Mouse (Mus musculus) heart, postnatal 0 days (tissue): ENCODE measurements at regions not wholly inside any gene's neighbourhood (a gene's known extent, or its start where the extent isn't known, plus 50 kb on each side); places are given as distances from the start of the nearest gene placed in this dataset.

ENCODE experiments used
- ATAC-seq: fragments of 200-750 bp; cut with Nextera tagmentation; 2 replicates; pipeline ENCODE4 v1.8.0; 2017; ENCODE audit warnings: low read depth, moderate number of reproducible peaks, moderate library complexity; ENCODE audit not compliant: insufficient read depth
- DNase-seq: peaks from one replicate; pipeline ENCODE4 v3.0.0-alpha.2; 2016; ENCODE audit warnings: low spot score
- H3K27ac ChIP-seq: fragments of 300-500 bp; sonication (generic); 2 replicates; pipeline ENCODE4 v1.5.1; 2014; ENCODE audit warnings: low read depth, mild to moderate bottlenecking
- H3K27me3 ChIP-seq: fragments of 300-500 bp; sonication (generic); 2 replicates; pipeline ENCODE4 v1.6.1; 2014; ENCODE audit warnings: low read length, mixed read lengths; ENCODE audit not compliant: control insufficient read depth, insufficient read depth
- H3K36me3 ChIP-seq: fragments of 300-500 bp; sonication (generic); replicated peaks from 2 replicates; pipeline ENCODE4 v1.6.1; 2014; ENCODE audit warnings: low read length, mixed read lengths; ENCODE audit not compliant: control insufficient read depth, insufficient read depth
- H3K4me1 ChIP-seq: fragments of 300-500 bp; sonication (generic); 2 replicates; pipeline ENCODE4 v1.6.1; 2014; ENCODE audit warnings: antibody characterized with exemption; ENCODE audit not compliant: control insufficient read depth, insufficient read depth
- H3K4me2 ChIP-seq: fragments of 300-500 bp; sonication (generic); 2 replicates; pipeline ENCODE4 v1.6.1; 2014; ENCODE audit warnings: low read depth, mild to moderate bottlenecking, low read length, moderate library complexity
- H3K4me3 ChIP-seq: fragments of 300-500 bp; sonication (generic); 2 replicates; pipeline ENCODE4 v1.5.1; 2014; ENCODE audit warnings: low read depth, low read length
- H3K9ac ChIP-seq: fragments of 300-500 bp; sonication (generic); replicated peaks from 2 replicates; pipeline ENCODE4 v1.6.1; 2014; ENCODE audit warnings: low read depth, low read length, mixed read lengths
- H3K9me3 ChIP-seq: fragments of 300-500 bp; sonication (generic); replicated peaks from 2 replicates; pipeline ENCODE4 v1.6.1; 2016; ENCODE audit warnings: low read length; ENCODE audit not compliant: control insufficient read depth
- CTCF ChIP-seq: IDR thresholded peaks from 2 replicates; pipeline ENCODE4 v1.5.1; 2016; ENCODE audit warnings: antibody characterized with exemption, control low read depth, low read depth
- EP300 ChIP-seq: IDR thresholded peaks from 2 replicates; pipeline ENCODE4 v1.6.1; 2016; ENCODE audit warnings: antibody characterized with exemption, low read depth
- WGBS: fragments of 180-500 bp; shearing (Covaris S2); extraction: QIAGEN DNeasy Blood & Tissue Kit; methylation state at CpG from one replicate; pipeline ENCODE4 v1.1.7; 2014; 5-methylcytosine and 5-hydroxymethylcytosine counted together

GRCm38 (mm10) chr10:47185487-47185886 lies 1607.9 kb downstream of the Hace1 start:
- WGBS = 67% methylated on average over 3 of the region's 3 CpGs
- no peak for ATAC-seq
- H3K27me3 ChIP-seq = no peaks in the 10 kb centered on the region

GRCm38 (mm10) chr10:47216204-47216603 lies 1638.6 kb downstream of the Hace1 start:
- no peaks in the 10 kb centered on the region for H3K9me3 ChIP-seq
- ATAC-seq (no peak), DNase-seq (no peak)
- H3K4me1 ChIP-seq = no peaks in the 10 kb centered on the region
- H3K36me3 ChIP-seq = no peaks in the 10 kb centered on the region
- no peak overlapping the region for H3K4me3 ChIP-seq
- H3K27ac ChIP-seq = no peak overlapping the region
- no peak overlapping the region for H3K9ac ChIP-seq
- H3K27me3 ChIP-seq = no peaks in the 10 kb centered on the region
- H3K4me2 ChIP-seq = no peak overlapping the region
- WGBS = 52% methylated on average over 2 of the region's 2 CpGs
- TF ChIP-seq EP300 (no peak), CTCF (no peak)

More at GRCm38 (mm10) chr10:47185487-47185886, 1607.9 kb downstream of the Hace1 start:
- no peak for DNase-seq
- Histone ChIP-seq H3K9ac (no peak overlapping the region), H3K4me1 (no peaks in the 10 kb centered on the region), H3K36me3 (no peaks in the 10 kb centered on the region), H3K4me3 (no peak overlapping the region), H3K27ac (no peak overlapping the region), H3K9me3 (no peaks in the 10 kb centered on the region), H3K4me2 (no peak overlapping the region)
- TF ChIP-seq EP300 (no peak), CTCF (no peak)

- Histone ChIP-seq H3K9me3 (no peaks in the 10 kb centered on the region), H3K4me2 (no peak overlapping the region), H3K4me1 (no peaks in the 10 kb centered on the region), H3K9ac (no peak overlapping the region), H3K27ac (no peak overlapping the region), H3K4me3 (no peak overlapping the region), H3K27me3 (no peaks in the 10 kb centered on the region), H3K36me3 (no peaks in the 10 kb centered on the region)
- ATAC-seq (no peak), DNase-seq (no peak)
- no peak for TF ChIP-seq EP300
- no peak for TF ChIP-seq CTCF
- 76% methylated on average over 3 of the region's 3 CpGs for WGBS
These were observed 1685.4 kb downstream of the Hace1 start for GRCm38 (mm10) chr10:47263039-47263438.

GRCm38 (mm10) chr10:47285700-47286099 lies 1708.1 kb downstream of the Hace1 start:
- Histone ChIP-seq H3K36me3 (no peaks in the 10 kb centered on the region), H3K27me3 (no peaks in the 10 kb centered on the region), H3K27ac (no peak overlapping the region), H3K4me1 (no peaks in the 10 kb centered on the region), H3K9ac (no peak overlapping the region), H3K9me3 (no peaks in the 10 kb centered on the region), H3K4me3 (no peak overlapping the region), H3K4me2 (no peak overlapping the region)
- TF ChIP-seq EP300 (no peak), CTCF (peak; percentile 14; the same call in 1 of the 2 replicates)
- ATAC-seq (no peak), DNase-seq (no peak)
- WGBS = 38% methylated on average over 2 of the region's 2 CpGs

- H3K27me3 ChIP-seq = no peaks in the 10 kb centered on the region
- H3K36me3 ChIP-seq = no peaks in the 10 kb centered on the region
- no peak overlapping the region for H3K4me2 ChIP-seq
- no peaks in the 10 kb centered on the region for H3K4me1 ChIP-seq
- no peaks in the 10 kb centered on the region for H3K9me3 ChIP-seq
- DNase-seq = no peak
- no peak overlapping the region for H3K9ac ChIP-seq
- TF ChIP-seq CTCF (0 out of 2 replicates have a peak, but pooled peaks have one; percentile 17), EP300 (no peak)
- H3K27ac ChIP-seq = no peak overlapping the region
- ATAC-seq = no peak
- H3K4me3 ChIP-seq = no peak overlapping the region
These were observed 1722.5 kb downstream of the Hace1 start for GRCm38 (mm10) chr10:47300097-47300496.
